Mouse (Mus musculus): ENCODE measurements around the gene Ppp2r5c.

DNA sequence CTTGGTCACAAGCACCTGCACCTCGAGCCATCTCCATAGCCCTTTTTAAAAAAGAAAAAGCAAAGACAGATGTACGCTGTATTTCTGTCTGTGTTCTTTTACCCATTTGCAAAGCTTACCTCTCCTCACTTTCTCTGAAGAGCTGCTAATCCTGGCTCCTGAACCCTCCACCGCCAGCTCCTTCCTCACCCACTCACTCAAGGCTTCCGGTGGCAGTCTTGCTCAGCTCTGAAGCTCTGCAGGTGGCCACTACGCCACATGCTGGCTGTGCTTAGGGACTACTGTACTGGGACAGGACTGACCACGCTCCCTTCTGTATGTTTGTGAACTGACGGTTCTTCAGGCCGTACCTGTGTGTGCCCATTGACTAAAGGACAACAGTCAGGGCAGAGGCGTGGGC, 119.4 kb downstream of the Ppp2r5c start:
- no peak for TF ChIP-seq CTCF (IDR thresholded peaks at IDR 0.05; ENCODE audit: low read depth)
- no peak for TF ChIP-seq EP300 (IDR thresholded peaks at IDR 0.05; ENCODE audit: low read depth)
